Mouse (Mus musculus): ENCODE measurements around the gene Eprs. TPM values are rescaled to one million over a fixed set of nuclear protein-coding genes. Genes with fewer than 3 reads are reported as not detected.
"Not testable (repeated sequence)": the region's sequence is repeated elsewhere in the genome, so short reads cannot be mapped to it uniquely, and the experiment has no call there.

Gene Eprs
- 289 and 310 TPM in 2 replicates for total RNA-seq (2014; fragmentation: Nextera tagmentation)
- 186 and 227 TPM in 2 replicates for total RNA-seq (2017)
- polyA plus RNA-seq (2012) = 13.7 and 16.2 TPM in 2 replicates

DNA sequence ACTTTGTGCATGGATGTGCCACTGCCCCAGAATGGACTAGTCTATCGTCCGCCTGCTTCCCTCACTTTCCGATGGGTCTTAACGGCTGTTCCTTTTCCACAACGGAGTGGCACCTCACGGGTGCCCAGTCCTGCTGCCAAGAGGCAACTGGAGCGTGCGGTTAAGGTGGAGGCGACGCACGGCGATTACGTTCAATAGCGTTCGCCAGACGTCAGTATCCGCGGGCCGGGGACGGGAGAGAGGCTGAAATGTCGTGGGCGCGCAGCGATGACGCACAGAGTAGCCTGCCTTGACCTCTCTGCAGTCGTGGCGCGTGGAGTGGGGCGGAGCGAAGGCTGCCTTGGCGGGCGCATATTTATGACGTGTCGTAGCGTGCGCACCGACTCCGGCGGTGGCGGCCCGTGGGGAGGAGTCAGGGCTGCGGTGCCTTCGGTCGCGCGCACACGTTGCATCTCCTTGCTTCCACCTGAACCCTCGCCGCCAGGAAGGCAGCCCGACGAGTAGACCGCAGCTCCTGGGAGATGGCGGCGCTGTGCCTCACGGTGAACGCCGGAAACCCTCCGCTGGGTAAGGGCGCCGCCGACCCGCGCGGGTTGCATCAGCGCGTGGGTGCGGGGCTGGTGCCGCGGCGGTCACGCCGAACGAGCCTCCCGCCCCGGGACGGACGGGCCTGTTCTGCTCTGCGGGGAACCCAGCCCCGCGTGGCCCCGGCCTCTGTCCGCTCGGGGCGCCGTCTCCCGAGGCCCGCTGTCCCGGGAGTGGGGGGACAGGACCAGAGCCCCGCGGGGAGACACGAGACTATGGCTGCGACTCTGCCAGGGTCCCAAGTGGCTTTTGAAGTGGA is at the start of gene Eprs:
Gene Eprs, plus strand, starts transcription at position 368 of the 844 bp plus-strand sequence.
- peaks cover 22% of the 10 kb centered on the region for H3K4me1 ChIP-seq (ENCODE audit: insufficient read depth, low read depth, low read length)
- peak within 1 kb of the TSS; percentile 99 for H3K4me3 ChIP-seq (ENCODE audit: low read depth, low read length)
- no peak for TF ChIP-seq POLR2AphosphoS5 (IDR thresholded peaks at IDR 0.05; ENCODE audit: insufficient replicate concordance, low read depth, low read length)
- no peak for TF ChIP-seq CTCF (IDR thresholded peaks at IDR 0.05; ENCODE audit: low read depth, low read length)
- TF ChIP-seq GATA2 (IDR thresholded peaks at IDR 0.05; ENCODE audit: borderline replicate concordance, low read depth, low read length) = no peak
- no peak for TF ChIP-seq TAL1 (conservative IDR thresholded peaks at IDR 0.05; ENCODE audit: low read depth, low read length)
- no peak for TF ChIP-seq GATA1 (IDR thresholded peaks at IDR 0.05; ENCODE audit: borderline replicate concordance, low read length)
- peaks cover 31% of the 10 kb centered on the region for H3K36me3 ChIP-seq (replicated peaks)
- no peaks in the 10 kb centered on the region for H3K9me3 ChIP-seq (replicated peaks)
- DNase-seq (ENCODE audit: low spot score) = peak; percentile 83
- peak; percentile 90 for ATAC-seq (ENCODE audit: extremely low read depth, insufficient number of reproducible peaks, low FRiP score, poor library complexity, severe bottlenecking)
- H3K27me3 ChIP-seq (ENCODE audit: insufficient read depth, low read length) = no peaks in the 10 kb centered on the region

GRCm38 (mm10) chr1:185314546-185314945 is 48.3 kb upstream of the Eprs start:
- ATAC-seq (ENCODE audit: extremely low read depth, insufficient number of reproducible peaks, low FRiP score, poor library complexity, severe bottlenecking) (no peak), DNase-seq (ENCODE audit: low spot score) (no peak)
- H3K4me3 ChIP-seq (ENCODE audit: low read depth, low read length) = no peak overlapping the region
- peaks cover 78% of the 10 kb centered on the region for H3K36me3 ChIP-seq (replicated peaks)
- H3K27me3 ChIP-seq (ENCODE audit: insufficient read depth, low read length) = no peaks in the 10 kb centered on the region
- no peaks in the 10 kb centered on the region for H3K4me1 ChIP-seq (ENCODE audit: insufficient read depth, low read depth, low read length)
- no peak for TF ChIP-seq TAL1 (conservative IDR thresholded peaks at IDR 0.05; ENCODE audit: low read depth, low read length)
- H3K9me3 ChIP-seq (replicated peaks) = no peaks in the 10 kb centered on the region

- Histone ChIP-seq H3K4me3 (ENCODE audit: low read depth, low read length) (no peak overlapping the region), H3K9me3 (replicated peaks) (no peaks in the 10 kb centered on the region), H3K27me3 (ENCODE audit: insufficient read depth, low read length) (no peaks in the 10 kb centered on the region), H3K4me1 (ENCODE audit: insufficient read depth, low read depth, low read length) (no peaks in the 10 kb centered on the region), H3K36me3 (replicated peaks) (peaks cover 84% of the 10 kb centered on the region)
- DNase-seq (ENCODE audit: low spot score) (no peak), ATAC-seq (ENCODE audit: extremely low read depth, insufficient number of reproducible peaks, low FRiP score, poor library complexity, severe bottlenecking) (no peak)
- TF ChIP-seq CTCF (IDR thresholded peaks at IDR 0.05; ENCODE audit: low read depth, low read length) (no peak), GATA2 (IDR thresholded peaks at IDR 0.05; ENCODE audit: borderline replicate concordance, low read depth, low read length) (no peak), POLR2AphosphoS5 (IDR thresholded peaks at IDR 0.05; ENCODE audit: insufficient replicate concordance, low read depth, low read length) (no peak), TAL1 (conservative IDR thresholded peaks at IDR 0.05; ENCODE audit: low read depth, low read length) (no peak)
Observed at GRCm38 (mm10) chr1:185315846-185316568, 46.8 kb upstream of the Eprs start.

DNA sequence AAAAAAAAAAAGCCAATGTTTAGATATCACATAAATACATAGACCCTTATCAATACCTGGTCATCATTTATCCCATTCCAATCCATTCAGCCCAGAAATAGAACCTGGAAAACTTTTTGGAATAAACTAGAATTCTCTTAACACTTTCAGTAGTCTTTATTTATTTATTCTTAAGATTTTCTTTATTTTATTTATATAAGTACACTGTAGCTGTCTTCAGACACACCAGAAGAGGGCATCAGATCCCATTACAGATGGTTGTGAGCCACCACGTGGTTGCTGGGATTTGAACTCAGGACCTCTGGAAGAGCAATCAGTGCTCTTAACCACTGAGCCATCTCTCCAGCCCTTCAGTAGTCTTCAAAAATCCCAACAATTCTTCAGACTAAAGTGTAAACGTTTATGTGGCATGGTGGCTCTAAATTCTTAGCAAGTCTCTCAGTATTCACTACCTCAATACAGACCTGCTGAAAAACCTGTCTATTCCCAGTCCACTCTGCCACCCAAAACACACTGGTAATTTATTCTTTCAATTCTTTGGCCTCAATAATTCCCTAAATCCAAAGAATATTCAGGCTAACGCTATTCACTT is 35.0 kb upstream of the Eprs start:
- not testable (repeated sequence) for H3K9me3 ChIP-seq (replicated peaks); H3K4me3 ChIP-seq (ENCODE audit: low read depth, low read length); H3K27me3 ChIP-seq (ENCODE audit: insufficient read depth, low read length); ATAC-seq (ENCODE audit: extremely low read depth, insufficient number of reproducible peaks, low FRiP score, poor library complexity, severe bottlenecking); DNase-seq (ENCODE audit: low spot score)
- H3K4me1 ChIP-seq (ENCODE audit: insufficient read depth, low read depth, low read length) = peaks cover 24% of the 10 kb centered on the region
- H3K36me3 ChIP-seq (replicated peaks) = peaks cover 45% of the 10 kb centered on the region

GRCm38 (mm10) chr1:185328721-185329610 is 33.9 kb upstream of the Eprs start, which contains the start of gene Iars2:
TSS of gene Iars2 (minus strand) at chr1:185329396.
- Histone ChIP-seq H3K27me3 (ENCODE audit: insufficient read depth, low read length) (no peaks in the 10 kb centered on the region), H3K9me3 (replicated peaks) (no peaks in the 10 kb centered on the region), H3K4me3 (ENCODE audit: low read depth, low read length) (peak within 1 kb of the TSS; percentile 99), H3K36me3 (replicated peaks) (peaks cover 34% of the 10 kb centered on the region), H3K4me1 (ENCODE audit: insufficient read depth, low read depth, low read length) (peaks cover 34% of the 10 kb centered on the region)
- TF ChIP-seq CTCF (IDR thresholded peaks at IDR 0.05; ENCODE audit: low read depth, low read length) (no peak), GATA1 (IDR thresholded peaks at IDR 0.05; ENCODE audit: borderline replicate concordance, low read length) (no peak), GATA2 (IDR thresholded peaks at IDR 0.05; ENCODE audit: borderline replicate concordance, low read depth, low read length) (no peak), TAL1 (conservative IDR thresholded peaks at IDR 0.05; ENCODE audit: low read depth, low read length) (no peak), POLR2AphosphoS5 (IDR thresholded peaks at IDR 0.05; ENCODE audit: insufficient replicate concordance, low read depth, low read length) (no peak)
- DNase-seq (ENCODE audit: low spot score) (peak; percentile 93), ATAC-seq (ENCODE audit: extremely low read depth, insufficient number of reproducible peaks, low FRiP score, poor library complexity, severe bottlenecking) (peak; percentile 73)

DNA sequence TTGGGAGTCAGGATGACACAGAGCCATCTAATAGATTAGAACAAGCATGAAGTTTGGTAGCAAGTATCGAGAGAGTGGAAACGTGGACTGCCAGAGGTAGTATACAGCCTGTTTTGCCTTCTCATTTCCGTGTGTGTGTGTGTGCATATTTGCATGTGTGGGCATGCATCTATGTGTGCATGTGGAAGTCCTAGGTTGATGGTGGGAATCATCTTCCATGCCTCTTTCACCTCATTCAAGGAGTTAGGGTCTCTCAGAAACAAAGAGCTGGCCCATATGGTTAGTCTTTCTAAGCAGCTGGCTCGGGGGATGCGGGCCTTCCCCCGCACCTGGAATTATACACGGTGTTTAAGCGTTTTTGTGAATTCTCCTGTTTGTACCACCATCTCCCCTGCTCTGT is 33.0 kb upstream of the Eprs start:
- DNase-seq (ENCODE audit: low spot score) = no peak
- Histone ChIP-seq H3K9me3 (replicated peaks) (no peaks in the 10 kb centered on the region), H3K4me3 (ENCODE audit: low read depth, low read length) (peak overlapping the region; percentile 99), H3K36me3 (replicated peaks) (peaks cover 30% of the 10 kb centered on the region), H3K27me3 (ENCODE audit: insufficient read depth, low read length) (no peaks in the 10 kb centered on the region), H3K4me1 (ENCODE audit: insufficient read depth, low read depth, low read length) (peaks cover 42% of the 10 kb centered on the region)
- ATAC-seq (ENCODE audit: extremely low read depth, insufficient number of reproducible peaks, low FRiP score, poor library complexity, severe bottlenecking) = no peak
- TF ChIP-seq GATA2 (IDR thresholded peaks at IDR 0.05; ENCODE audit: borderline replicate concordance, low read depth, low read length) (no peak), CTCF (IDR thresholded peaks at IDR 0.05; ENCODE audit: low read depth, low read length) (no peak)

Measured in G1E (cell line).